Mouse (Mus musculus): ENCODE measurements around the gene Lrrc4.

DNA sequence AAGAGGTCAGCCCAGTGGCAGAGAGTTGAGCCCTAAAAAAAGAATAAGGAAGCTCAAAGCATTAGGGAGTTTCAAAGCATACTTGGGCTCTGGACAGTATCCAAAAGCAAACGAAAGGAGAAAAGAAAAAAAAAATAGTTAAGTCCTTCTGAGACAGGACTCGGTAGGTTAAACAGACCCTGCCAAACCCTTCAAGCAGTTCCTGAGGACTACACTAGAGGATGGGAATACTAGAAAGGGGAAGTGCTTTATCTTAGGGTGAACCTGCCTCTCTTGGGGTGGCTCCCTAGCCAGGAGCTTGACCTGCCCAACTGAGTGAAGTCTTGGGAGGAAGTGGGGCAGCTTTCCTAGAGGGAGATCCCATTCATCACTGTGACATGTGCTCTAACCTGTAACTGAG lies 108.5 kb downstream of the Lrrc4 start:
- TF ChIP-seq EP300 (optimal IDR thresholded peaks at IDR 0.05) (no peak), CTCF (IDR thresholded peaks at IDR 0.05; ENCODE audit: low read depth) (no peak)
